Mouse (Mus musculus): Measurements from ENCODE around the gene Crct1. TPM values are rescaled to one million over a fixed set of nuclear protein-coding genes. Genes with fewer than 3 reads are reported as not detected.

Crct1 gene
- total RNA-seq (2017), result not detected in 2 replicates

DNA sequence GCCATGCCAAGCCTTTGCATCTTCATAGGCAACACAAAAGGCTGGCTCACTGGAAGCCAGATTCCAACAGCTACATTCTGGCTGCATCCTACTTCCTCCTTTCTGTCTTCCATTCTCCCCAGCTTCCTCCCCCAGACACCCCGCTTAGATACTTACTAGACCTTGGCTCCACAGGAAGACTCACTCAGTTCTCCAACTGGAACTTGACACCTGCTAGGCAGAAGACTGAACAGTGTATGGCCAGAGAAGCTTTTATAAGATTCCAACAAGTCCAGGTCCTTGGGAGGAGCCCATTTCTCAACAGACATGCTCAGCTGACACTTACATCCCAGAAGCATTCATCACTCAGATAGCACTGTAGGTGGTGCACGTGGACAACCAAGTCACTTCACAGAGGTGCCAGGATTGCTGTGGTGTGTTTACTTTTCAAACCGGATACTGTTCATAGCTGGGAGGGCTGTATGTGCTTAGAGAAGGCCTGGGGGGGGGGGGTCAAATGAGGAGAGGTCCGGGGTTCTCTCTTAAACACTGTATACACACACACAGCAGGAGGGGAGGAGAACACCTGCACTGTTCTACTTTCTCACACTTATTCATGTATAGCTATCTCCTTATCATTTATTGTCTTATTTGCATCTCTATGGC is at the start of gene Crct1:
TSS of gene Crct1 (minus strand) at position 228 of the 645 bp plus-strand sequence.
- no peak for ATAC-seq (ENCODE audit: extremely low read depth, insufficient number of reproducible peaks, low FRiP score, poor library complexity, severe bottlenecking)

DNA sequence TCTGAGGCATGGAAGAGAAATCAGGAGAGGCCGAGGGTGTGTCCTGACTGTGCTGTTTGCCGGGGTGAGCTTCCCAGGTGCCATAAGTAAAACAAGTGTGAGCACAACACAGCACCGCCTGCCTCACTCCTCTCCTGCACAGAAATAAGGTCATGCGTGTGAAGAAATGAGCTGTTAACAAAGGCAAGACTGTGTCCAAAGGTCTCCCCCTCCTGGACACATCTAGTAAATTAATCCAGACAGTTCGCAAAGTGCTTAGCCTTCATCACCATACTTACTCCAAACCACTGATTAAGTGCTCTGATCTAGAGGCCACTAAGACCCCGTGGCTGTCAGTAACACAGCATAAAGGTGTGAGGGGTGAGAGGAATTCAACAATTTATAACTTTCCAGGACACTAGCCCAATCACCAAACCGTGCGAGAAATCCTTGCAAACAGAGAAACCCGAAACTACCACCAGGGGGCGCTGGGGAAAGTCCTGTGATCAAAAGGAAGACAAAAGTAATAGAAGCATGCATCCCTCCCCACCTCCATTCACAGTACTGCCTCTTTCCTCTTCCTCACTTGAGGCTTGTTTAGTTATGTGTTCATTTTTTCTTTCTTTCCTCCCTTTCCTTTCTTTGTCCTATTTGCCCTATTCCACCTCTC is 37.5 kb upstream of the Crct1 start:
- ATAC-seq (ENCODE audit: extremely low read depth, insufficient number of reproducible peaks, low FRiP score, poor library complexity, severe bottlenecking), result no peak

DNA sequence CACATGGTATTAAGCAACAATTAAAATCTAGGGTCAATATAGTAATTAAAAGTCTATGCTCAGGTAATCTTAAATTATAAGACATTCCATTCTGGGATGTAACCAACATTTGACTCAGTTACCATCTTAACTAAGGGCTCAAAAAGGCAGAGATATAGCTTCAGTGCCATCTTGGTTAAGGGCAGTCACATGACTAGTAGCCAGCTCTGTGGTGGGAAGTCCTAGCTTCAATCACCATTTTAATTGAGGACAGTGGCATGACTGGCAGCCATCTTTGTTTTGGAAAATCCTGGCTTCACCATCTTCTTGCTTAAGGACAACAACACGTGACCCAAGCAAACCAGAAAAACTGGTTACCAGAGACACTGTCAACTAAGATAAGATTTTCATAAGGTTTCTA is 34.7 kb upstream of the Crct1 start:
- ATAC-seq (ENCODE audit: extremely low read depth, insufficient number of reproducible peaks, low FRiP score, poor library complexity, severe bottlenecking), result no peak

DNA sequence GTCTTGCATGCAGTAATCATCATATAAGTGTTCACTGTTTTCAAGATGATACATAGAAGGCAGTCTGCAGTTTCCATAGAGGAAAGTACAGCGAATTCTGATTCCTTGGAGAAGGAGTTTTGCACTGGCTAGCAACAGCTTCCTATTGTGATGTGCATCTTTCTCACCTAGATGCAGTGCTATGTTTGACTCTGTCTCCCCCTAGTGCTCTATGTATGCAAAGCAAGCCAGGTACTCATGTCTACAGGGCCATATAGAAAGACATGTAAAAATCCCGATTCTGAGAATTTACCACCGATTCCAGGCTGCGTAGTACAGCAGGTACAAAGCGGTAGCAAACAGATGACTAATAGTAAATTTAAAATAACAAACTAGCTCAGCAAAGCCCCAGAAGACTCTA is 16.0 kb upstream of the Crct1 start:
- no peak for ATAC-seq (ENCODE audit: extremely low read depth, insufficient number of reproducible peaks, low FRiP score, poor library complexity, severe bottlenecking)

DNA sequence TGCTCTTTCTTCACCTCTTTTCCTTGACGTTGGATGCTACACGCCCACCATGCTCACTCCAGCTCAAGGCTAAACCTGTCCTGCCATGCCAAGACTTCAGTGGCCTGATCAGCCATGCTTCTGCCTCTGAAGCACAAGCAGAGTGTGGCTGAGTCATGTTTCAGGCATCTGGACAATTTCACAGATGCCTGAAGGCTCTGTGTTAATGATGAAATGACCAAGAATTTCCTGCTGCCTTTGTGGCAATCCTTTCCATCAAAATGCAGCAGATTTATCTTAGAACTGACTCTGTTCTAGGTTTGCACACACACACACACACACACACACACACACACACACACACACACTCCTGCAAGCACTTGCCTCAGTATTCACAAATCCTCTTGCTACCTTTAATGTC is 10.0 kb upstream of the Crct1 start:
- no peak for ATAC-seq (ENCODE audit: extremely low read depth, insufficient number of reproducible peaks, low FRiP score, poor library complexity, severe bottlenecking)

DNA sequence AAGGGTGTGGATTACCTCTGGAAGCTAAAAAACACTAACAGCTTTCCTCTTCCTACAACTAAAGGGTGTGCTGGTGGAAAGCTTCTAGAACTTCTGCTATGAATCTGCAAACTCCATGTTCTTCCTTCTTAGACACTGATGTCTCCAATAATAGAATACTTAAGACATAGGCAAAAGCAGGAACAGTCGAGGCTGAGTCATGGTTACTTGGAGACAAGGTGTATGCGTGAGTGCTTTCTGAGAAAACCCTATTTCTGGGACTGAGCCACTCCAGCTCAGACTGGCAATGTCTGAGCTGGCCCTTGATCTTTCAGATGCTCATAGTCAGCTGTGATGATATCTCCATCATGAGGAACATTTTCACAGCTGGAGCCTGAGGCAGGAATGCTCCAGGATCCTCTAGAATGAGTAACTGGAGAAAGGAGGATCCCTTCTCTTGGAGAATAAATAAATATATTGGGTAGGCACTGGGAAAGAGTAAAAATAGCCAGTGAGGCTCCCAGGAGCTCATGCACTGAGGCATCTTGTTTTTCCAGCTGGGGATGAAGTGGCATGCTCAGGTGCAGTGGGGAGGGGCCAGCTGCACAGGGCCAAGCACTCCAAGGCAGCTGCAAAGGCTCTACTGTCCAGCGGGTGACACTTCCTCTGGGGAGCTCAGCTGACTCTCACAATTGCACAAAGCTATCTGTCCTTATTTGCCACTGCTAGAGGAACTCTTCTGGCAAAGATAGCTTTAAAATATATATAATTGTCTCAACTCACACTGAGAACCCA is 8.1 kb upstream of the Crct1 start:
- ATAC-seq (ENCODE audit: extremely low read depth, insufficient number of reproducible peaks, low FRiP score, poor library complexity, severe bottlenecking), result no peak

DNA sequence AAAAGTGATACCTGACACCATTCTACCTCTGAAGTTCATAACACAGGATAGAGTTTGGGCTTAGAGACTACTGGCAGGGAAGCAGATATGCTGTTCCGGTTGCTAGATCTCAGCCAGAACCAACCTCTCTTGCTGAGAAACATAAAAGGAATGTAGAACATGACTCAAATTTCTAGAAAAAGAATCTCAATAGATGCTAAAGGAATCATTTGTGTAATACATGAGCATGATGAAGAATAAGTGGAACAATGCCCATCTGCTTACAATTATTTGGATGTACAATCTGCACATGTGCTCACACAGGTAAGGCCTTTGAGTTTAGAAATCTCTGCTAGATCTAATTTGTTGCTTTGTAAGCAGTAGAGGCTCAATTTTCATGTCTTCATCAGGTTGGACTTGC is 5.7 kb upstream of the Crct1 start:
- no peak for ATAC-seq (ENCODE audit: extremely low read depth, insufficient number of reproducible peaks, low FRiP score, poor library complexity, severe bottlenecking)

DNA sequence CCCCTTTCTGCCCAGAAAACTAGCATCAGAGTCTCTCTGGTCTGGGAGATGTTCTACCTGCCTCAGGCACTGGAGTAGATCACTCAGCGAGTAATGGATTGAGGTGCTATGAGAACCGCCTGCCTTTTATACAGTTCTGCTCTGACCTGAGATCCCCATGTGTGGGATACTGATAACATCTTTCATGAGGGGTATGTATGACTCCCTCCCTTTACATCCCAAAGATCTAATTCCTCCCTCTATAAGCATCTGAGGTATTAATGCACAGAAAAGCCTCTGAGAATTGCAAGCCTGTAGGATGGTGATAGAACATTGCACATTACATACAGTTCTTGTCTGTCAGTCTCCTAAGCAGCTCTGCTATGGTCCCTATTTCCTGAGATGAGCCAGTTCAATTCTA is 3.5 kb upstream of the Crct1 start, which contains the start of gene Lce1m:
TSS of gene Lce1m (minus strand) at position 101 of the 400 bp plus-strand sequence.
- ATAC-seq (ENCODE audit: extremely low read depth, insufficient number of reproducible peaks, low FRiP score, poor library complexity, severe bottlenecking), result no peak

DNA sequence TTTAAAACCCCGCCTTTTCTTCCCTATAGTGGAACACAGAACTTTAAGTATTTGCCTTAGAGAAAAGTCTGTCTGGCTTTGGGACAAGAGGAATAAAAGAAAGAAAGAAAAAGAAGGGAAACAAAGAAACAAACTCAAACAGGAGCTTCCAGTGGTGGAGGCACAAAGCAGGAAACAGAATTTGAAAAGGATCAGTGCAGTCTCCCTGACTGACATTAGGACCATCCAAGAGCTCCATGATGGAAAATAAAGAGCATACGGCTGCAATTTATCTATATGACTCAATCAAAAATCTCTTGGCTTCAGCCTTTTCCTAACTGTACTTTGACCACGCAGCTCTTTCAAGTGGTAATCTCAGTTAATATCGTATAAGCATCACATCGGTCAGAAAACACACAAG is 616 bp downstream of the Crct1 start:
- no peak for ATAC-seq (ENCODE audit: extremely low read depth, insufficient number of reproducible peaks, low FRiP score, poor library complexity, severe bottlenecking)

DNA sequence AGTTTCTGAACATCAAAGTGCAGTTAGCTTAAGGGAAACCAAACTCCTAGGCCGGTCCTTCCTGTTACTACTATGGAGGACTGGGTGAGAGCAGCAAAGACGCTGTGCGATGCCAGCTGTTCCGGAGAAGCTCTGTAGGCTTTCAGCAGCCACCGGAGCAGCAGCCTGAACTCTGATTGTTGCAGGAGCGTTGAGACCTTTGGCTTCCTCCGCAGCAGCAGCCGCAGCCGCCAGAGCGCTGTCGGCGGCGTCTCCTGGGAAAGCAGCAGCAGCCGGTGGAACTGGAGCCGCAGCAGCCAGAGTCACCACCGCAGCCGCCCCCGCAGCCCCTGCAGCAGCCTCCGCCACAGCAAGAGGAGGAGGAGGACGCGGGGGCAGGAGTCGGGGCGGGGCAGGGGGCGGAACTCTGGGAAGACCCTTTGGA is 1.1 kb downstream of the Crct1 start:
- no peak for ATAC-seq (ENCODE audit: extremely low read depth, insufficient number of reproducible peaks, low FRiP score, poor library complexity, severe bottlenecking)

DNA sequence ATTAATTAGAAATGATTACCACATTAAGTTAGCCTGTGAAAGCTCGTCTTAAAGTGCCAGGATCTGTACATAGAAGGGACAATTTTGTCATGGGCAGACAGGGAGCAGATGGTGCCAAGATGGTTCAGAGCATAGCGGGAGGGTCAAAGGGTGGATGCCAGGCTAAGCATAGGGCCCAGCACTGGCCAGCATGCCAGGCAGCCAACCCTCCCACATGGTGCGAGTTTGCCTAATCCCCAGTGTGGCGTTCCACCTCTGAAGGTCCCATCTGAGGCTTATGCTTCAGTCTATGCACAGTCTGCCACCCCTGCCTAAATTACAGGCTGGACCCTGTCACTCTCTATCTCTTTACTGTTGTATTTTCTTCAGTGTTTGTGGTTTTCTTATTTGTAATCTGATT is 12.6 kb downstream of the Crct1 start:
- no peak for ATAC-seq (ENCODE audit: extremely low read depth, insufficient number of reproducible peaks, low FRiP score, poor library complexity, severe bottlenecking)

DNA sequence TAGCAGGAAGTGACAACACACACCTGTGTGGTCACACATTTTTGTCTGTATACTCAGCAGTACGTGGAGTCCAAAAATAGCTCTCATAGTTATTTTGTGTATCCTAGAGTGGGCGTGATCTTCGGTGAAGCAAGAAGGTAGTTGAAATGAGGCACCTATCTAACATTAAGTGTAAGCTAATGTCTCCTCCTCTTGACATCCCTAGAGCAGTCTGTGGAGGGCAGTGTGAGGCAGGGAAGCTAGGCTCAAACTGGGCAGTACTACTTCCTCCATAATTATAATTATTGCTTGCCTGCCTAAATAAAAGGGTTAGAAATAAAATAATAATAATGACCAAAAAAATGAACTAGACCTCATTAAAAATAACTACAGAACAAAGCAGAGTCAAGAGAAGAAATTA is 14.9 kb downstream of the Crct1 start:
- no peak for ATAC-seq (ENCODE audit: extremely low read depth, insufficient number of reproducible peaks, low FRiP score, poor library complexity, severe bottlenecking)

DNA sequence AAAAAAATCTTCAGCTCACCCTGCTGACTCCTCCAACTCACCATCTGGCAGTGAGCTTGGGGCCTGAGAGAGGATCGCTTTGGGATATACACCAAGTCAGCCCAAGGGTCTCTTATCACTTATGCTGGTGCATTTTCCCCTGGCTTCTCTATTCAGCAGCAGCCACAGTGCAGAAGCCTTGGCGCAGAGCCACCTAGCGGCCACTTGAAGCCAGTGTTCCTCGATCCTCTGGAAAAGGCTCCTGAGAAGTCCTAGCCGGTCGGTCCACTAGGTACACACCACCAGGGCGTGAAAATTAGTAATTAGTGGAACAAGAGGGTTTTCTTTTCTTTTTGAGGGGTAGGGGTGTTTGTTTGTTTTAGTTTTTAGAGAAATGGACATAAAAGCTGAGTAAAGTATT is 16.8 kb downstream of the Crct1 start:
- ATAC-seq (ENCODE audit: extremely low read depth, insufficient number of reproducible peaks, low FRiP score, poor library complexity, severe bottlenecking), result no peak

DNA sequence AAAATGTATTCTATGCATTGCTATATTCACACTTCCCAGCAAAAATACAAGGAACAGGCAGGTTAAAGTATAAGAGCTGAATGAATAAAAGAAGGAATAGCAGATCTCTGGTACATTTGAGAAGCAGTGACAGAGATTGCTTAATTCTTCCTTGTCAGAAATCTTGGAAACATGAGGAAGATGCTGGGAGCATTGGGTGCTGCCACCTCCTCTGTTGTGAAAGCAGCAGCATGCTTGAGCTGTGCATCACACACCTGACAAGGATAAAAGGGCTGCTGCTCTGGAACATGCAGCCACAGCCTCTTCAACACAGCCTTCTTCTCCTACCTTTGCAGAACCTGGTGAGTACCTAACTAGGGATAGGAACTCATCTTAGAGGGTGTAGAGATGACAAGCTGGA is 23.6 kb downstream of the Crct1 start, which contains the start of gene Lce3f:
TSS of gene Lce3f (plus strand) at position 301 of the 400 bp plus-strand sequence.
- no peak for ATAC-seq (ENCODE audit: extremely low read depth, insufficient number of reproducible peaks, low FRiP score, poor library complexity, severe bottlenecking)

DNA sequence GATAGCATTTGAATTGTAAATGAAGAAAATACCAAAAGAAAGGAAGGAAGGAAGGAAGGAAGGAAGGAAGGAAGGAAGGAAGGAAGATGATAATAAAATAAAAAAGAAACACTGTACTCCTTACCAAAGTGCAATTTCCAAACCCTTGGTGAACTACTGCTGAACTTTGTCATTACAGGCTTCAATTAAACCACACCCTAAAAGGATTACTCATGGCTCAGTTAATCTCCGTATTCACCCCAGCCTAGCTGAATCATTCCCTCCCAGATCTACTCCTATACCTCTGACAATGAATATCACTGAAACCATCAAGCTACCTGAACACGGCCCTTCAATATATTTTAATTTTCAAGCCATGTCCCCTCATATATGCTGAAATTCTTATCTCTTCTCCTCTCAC is 37.0 kb downstream of the Crct1 start:
- no peak for ATAC-seq (ENCODE audit: extremely low read depth, insufficient number of reproducible peaks, low FRiP score, poor library complexity, severe bottlenecking)

DNA sequence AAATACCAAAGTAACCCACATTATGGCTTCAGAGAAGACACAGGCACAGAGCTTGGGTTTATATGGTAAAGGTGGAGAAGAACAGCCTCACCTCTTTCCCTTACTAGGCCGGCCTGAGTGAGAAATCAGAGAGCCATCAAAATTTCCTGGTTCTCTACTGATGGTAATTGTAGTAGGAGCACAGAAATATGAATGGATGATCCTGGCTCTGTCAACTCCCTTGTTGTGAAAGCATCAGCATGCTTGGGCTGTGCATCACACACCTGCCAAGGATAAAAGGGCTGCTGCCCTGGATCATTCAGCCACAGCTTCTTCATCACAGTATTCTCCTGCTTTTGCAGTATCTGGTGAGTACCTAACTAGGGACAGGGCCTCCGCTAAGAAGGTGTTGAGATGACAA is 48.7 kb downstream of the Crct1 start, which contains the start of gene Lce3e:
TSS of gene Lce3e (plus strand) at position 301 of the 400 bp plus-strand sequence.
- no peak for ATAC-seq (ENCODE audit: extremely low read depth, insufficient number of reproducible peaks, low FRiP score, poor library complexity, severe bottlenecking)

All from neutrophil, adult 5-6 weeks (primary cell).